Comparison of ENCODE assay signal across 23 mouse cellular contexts in genomic region chr9:116975269-116975668, GRCm38 (mm10).
DNase-seq lines count a peak whose midpoint lies in the region; ATAC-seq and TF ChIP-seq lines count a peak whose summit lies in the region.
"Had no signal": no experiment of that assay in that cellular context is flagged by ENCODE, and none has a peak within 500 bp of the region (broad histone marks: within the 10 kb centered on the region; RNA-seq: fewer than 3 reads in every experiment).

No protein-coding gene starts in this region.

- no peaks in the 10 kb centered on the region for H3K27me3 ChIP-seq in kidney, embryonic 15.5 days
- no peaks in the 10 kb centered on the region for H3K27me3 ChIP-seq in kidney, postnatal 0 days (ENCODE audit: insufficient read depth, low read length)
- H3K27me3 ChIP-seq: embryonic facial prominence, embryonic 12.5 days; embryonic facial prominence, embryonic 15.5 days; forebrain, embryonic 12.5 days had no signal

- no peak overlapping the region for H3K9ac ChIP-seq in kidney, embryonic 15.5 days
- no peak overlapping the region for H3K9ac ChIP-seq in kidney, postnatal 0 days (ENCODE audit: low read depth, low read length)
- H3K9ac ChIP-seq: embryonic facial prominence, embryonic 12.5 days; embryonic facial prominence, embryonic 15.5 days; forebrain, embryonic 12.5 days had no signal

- H3K9me3 ChIP-seq in kidney, embryonic 15.5 days (replicated peaks) = no peaks in the 10 kb centered on the region
- H3K9me3 ChIP-seq in kidney, postnatal 0 days (replicated peaks; ENCODE audit: low read length) = no peaks in the 10 kb centered on the region
- H3K9me3 ChIP-seq: embryonic facial prominence, embryonic 12.5 days; embryonic facial prominence, embryonic 15.5 days; forebrain, embryonic 10.5 days; forebrain, embryonic 12.5 days had no signal

- no peak for TF ChIP-seq CTCF in kidney, postnatal 0 days (IDR thresholded peaks at IDR 0.05; ENCODE audit: low read depth)

- peak; percentile 84 for ATAC-seq in kidney, embryonic 15.5 days (replicated peaks; ENCODE audit: low FRiP score)
- ATAC-seq in kidney, postnatal 0 days (replicated peaks; ENCODE audit: low FRiP score, low read depth) = 0 out of 2 replicates have a peak, but pooled peaks have one; percentile 25
- ATAC-seq: forebrain, embryonic 14.5 days; forebrain, embryonic 16.5 days had no signal

- no peak overlapping the region for H3K4me3 ChIP-seq in kidney, embryonic 15.5 days (replicated peaks)
- no peak overlapping the region for H3K4me3 ChIP-seq in kidney, postnatal 0 days (replicated peaks; ENCODE audit: low read depth, low read length)
- H3K4me3 ChIP-seq: embryonic facial prominence, embryonic 12.5 days; embryonic facial prominence, embryonic 15.5 days; erythroblast, embryonic 14.5 days; forebrain, embryonic 10.5 days; forebrain, embryonic 12.5 days had no signal

- no peak overlapping the region for H3K4me2 ChIP-seq in kidney, embryonic 15.5 days
- no peak overlapping the region for H3K4me2 ChIP-seq in kidney, postnatal 0 days (ENCODE audit: low read length)
- H3K4me2 ChIP-seq: embryonic facial prominence, embryonic 12.5 days; embryonic facial prominence, embryonic 15.5 days; forebrain, embryonic 12.5 days had no signal

- WGBS in kidney, embryonic 15.5 days = 34% methylated on average over 4 of the region's 4 CpGs
- 41% methylated on average over 4 of the region's 4 CpGs for WGBS in kidney, postnatal 0 days

- peak; percentile 61 for DNase-seq in heart, adult 11 months
- no peak for DNase-seq in heart, adult 18-20 months
- DNase-seq in kidney, adult 11 months = no peak
- peak; percentile 75 for DNase-seq in kidney, postnatal 0 days (ENCODE audit: low spot score)
- DNase-seq in kidney, postnatal 4 days = no peak
- DNase-seq: adrenal gland, adult 2 months; adrenal gland, postnatal 10 days; adrenal gland, postnatal 25 days; cerebellum, adult 11 months; cerebellum, adult 18-20 months; cerebellum, adult 8-10 months; cerebellum, adult 9-11 months; cerebellum, postnatal 14 days; cerebellum, postnatal 36 days; embryo, embryonic 11 days had no signal

- H3K27ac ChIP-seq in kidney, embryonic 15.5 days = peak overlapping the region; percentile 82
- H3K27ac ChIP-seq in kidney, postnatal 0 days = no peak overlapping the region
- H3K27ac ChIP-seq: embryonic facial prominence, embryonic 12.5 days; embryonic facial prominence, embryonic 15.5 days; forebrain, embryonic 10.5 days; forebrain, embryonic 12.5 days had no signal

- H3K4me1 ChIP-seq in kidney, embryonic 15.5 days = peaks cover 18% of the 10 kb centered on the region
- no peaks in the 10 kb centered on the region for H3K4me1 ChIP-seq in kidney, postnatal 0 days (replicated peaks; ENCODE audit: insufficient read depth, low read length)
- H3K4me1 ChIP-seq: embryonic facial prominence, embryonic 12.5 days; forebrain, embryonic 10.5 days; forebrain, embryonic 12.5 days had no signal

- H3K36me3 ChIP-seq in kidney, embryonic 15.5 days = 0 out of 2 replicates have a peak, but pooled peaks cover 2% of the 10 kb centered on the region
- no peaks in the 10 kb centered on the region for H3K36me3 ChIP-seq in kidney, postnatal 0 days (ENCODE audit: insufficient read depth, low read length)
- H3K36me3 ChIP-seq: embryonic facial prominence, embryonic 12.5 days; embryonic facial prominence, embryonic 15.5 days; forebrain, embryonic 10.5 days; forebrain, embryonic 12.5 days had no signal

Comparison
In these comparisons a context has a peak if more than half of its experiments do, and no peak if none do; other contexts are left out.
1. DNase-seq: peak in heart, adult 11 months (single experiment) and kidney, postnatal 0 days (single experiment); none in heart, adult 18-20 months (0 of 2), kidney, adult 11 months (single experiment) and kidney, postnatal 4 days (0 of 2).